Mouse (Mus musculus) megakaryocyte, embryonic 14.5 days (primary cell): ENCODE measurements around the gene Trdn.

Source experiments
- FLI1 ChIP-seq: IDR thresholded peaks from 2 replicates; pipeline ENCODE4 v1.6.1; 2012; ENCODE audit warnings: low read length, inconsistent platforms, mixed read lengths
- GATA1 ChIP-seq: IDR thresholded peaks from 3 replicates; pipeline ENCODE4 v1.6.1; 2012; ENCODE audit warnings: mixed read lengths, low read length, inconsistent platforms, borderline replicate concordance

- no peak for TF ChIP-seq GATA1
- TF ChIP-seq FLI1 = no peak
Observed at GRCm38 (mm10) chr10:33060771-33061170, 19.6 kb upstream of the Trdn start.
